Mouse (Mus musculus) heart, adult 2 months (tissue): Measurements from ENCODE around the gene Pcf11.

Source experiments
- CTCF ChIP-seq: fragments of 200-600 bp; IDR thresholded peaks from 2 replicates; pipeline ENCODE4 v1.8.1; 2022; ENCODE audit warnings: antibody characterized with exemption, mild to moderate bottlenecking, moderate library complexity
- EP300 ChIP-seq: fragments of 200-500 bp; IDR thresholded peaks from 2 replicates; pipeline ENCODE4 v1.6.1; 2011; ENCODE audit warnings: low read depth, low read length, control low read depth; ENCODE audit not compliant: insufficient read depth

DNA sequence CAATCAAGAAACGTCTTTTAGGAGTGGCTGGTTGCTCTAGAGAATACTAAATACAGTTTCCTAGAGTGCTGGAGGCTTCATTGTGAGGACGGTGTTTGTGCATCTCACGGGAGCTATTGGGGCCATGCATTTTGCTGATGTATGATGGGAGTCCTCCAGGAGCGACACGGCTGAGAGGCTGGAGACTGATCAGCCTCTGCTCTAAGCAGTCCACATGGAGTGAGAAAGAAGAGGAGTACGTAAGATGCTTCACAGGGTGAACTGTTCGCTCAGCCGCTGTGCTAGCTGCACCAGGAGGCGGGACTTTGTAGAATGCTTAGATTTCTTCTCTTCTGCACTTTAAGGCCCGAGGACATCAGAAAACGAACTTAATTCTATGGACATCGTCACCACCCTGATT lies 37.0 kb upstream of the Pcf11 start:
- TF ChIP-seq CTCF (no peak), EP300 (no peak)
